Mouse (Mus musculus): Measurements from ENCODE around the gene Asxl1.

GRCm38 (mm10) chr2:153426931-153427330, 81.3 kb downstream of the Asxl1 start:
- TF ChIP-seq CTCF (IDR thresholded peaks at IDR 0.05 in 2 of 3, conservative IDR thresholded peaks at IDR 0.05 in 1 of 3; ENCODE audit: control insufficient read depth in 1 of 3, insufficient read depth in 1 of 3, low read depth in 2 of 3, low read length in 3 of 3, poor library complexity in 1 of 3, severe bottlenecking in 1 of 3): no peak
- TF ChIP-seq TCF12 (IDR thresholded peaks at IDR 0.05; ENCODE audit: low read depth, low read length): no peak
- no peak for TF ChIP-seq RAD21 (IDR thresholded peaks at IDR 0.05; ENCODE audit: low read depth, low read length)
- no peak for TF ChIP-seq TBP (IDR thresholded peaks at IDR 0.05; ENCODE audit: low read depth, low read length)
- no peak for TF ChIP-seq MYC (IDR thresholded peaks at IDR 0.05; ENCODE audit: low read depth, low read length)
- no peak for TF ChIP-seq POLR2A (IDR thresholded peaks at IDR 0.05; ENCODE audit: control insufficient read depth in 1 of 2, insufficient read depth in 1 of 2, low read depth in 1 of 2, low read length in 2 of 2, poor library complexity in 1 of 2)
- TF ChIP-seq NRF1 (IDR thresholded peaks at IDR 0.05; ENCODE audit: insufficient read depth, low read depth, low read length, poor library complexity, severe bottlenecking): no peak
- TF ChIP-seq EP300 (IDR thresholded peaks at IDR 0.05; ENCODE audit: low read depth in 1 of 2, low read length in 2 of 2): no peak
- no peak for TF ChIP-seq RCOR1 (IDR thresholded peaks at IDR 0.05; ENCODE audit: low read depth, low read length)
- TF ChIP-seq USF1 (IDR thresholded peaks at IDR 0.05; ENCODE audit: low read depth, low read length): 0 out of 2 replicates have a peak, but pooled peaks have one; percentile 8
- no peak for TF ChIP-seq ETS1 (IDR thresholded peaks at IDR 0.05; ENCODE audit: low read depth, low read length)
- TF ChIP-seq SMC3 (IDR thresholded peaks at IDR 0.05; ENCODE audit: low read depth, low read length): no peak

All from MEL (cell line).